Mouse (Mus musculus): ENCODE measurements at regions not wholly inside any gene's neighbourhood (a gene's known extent, or its start where the extent isn't known, plus 50 kb on each side); places are given as distances from the start of the nearest gene placed in this dataset.

- 74% methylated on average over 1 of the region's 1 CpGs for WGBS
- Histone ChIP-seq H3K4me3 (ENCODE audit: low read length) (no peak overlapping the region), H3K27me3 (ENCODE audit: insufficient read depth, low read length) (no peaks in the 10 kb centered on the region), H3K9me3 (ENCODE audit: low read length) (no peaks in the 10 kb centered on the region), H3K4me1 (ENCODE audit: insufficient read depth, low read length) (no peaks in the 10 kb centered on the region), H3K4me2 (ENCODE audit: low read depth, low read length) (no peak overlapping the region), H3K36me3 (ENCODE audit: insufficient read depth, low read length) (no peaks in the 10 kb centered on the region), H3K9ac (replicated peaks; ENCODE audit: low read length) (no peak overlapping the region), H3K27ac (no peak overlapping the region)
- DNase-seq (ENCODE audit: low spot score) (no peak), ATAC-seq (no peak)
- no peak for TF ChIP-seq CTCF (IDR thresholded peaks at IDR 0.05; ENCODE audit: low read depth)
Measured at GRCm38 (mm10) chr4:69898831-69899230, 511.4 kb downstream of the Cdk5rap2 start.

GRCm38 (mm10) chr4:69896111-69896510 is 514.1 kb downstream of the Cdk5rap2 start:
- Histone ChIP-seq H3K4me1 (ENCODE audit: insufficient read depth, low read length) (no peaks in the 10 kb centered on the region), H3K9me3 (ENCODE audit: low read length) (no peaks in the 10 kb centered on the region), H3K27me3 (ENCODE audit: insufficient read depth, low read length) (no peaks in the 10 kb centered on the region), H3K4me2 (ENCODE audit: low read depth, low read length) (no peak overlapping the region), H3K4me3 (ENCODE audit: low read length) (no peak overlapping the region), H3K27ac (no peak overlapping the region), H3K36me3 (ENCODE audit: insufficient read depth, low read length) (no peaks in the 10 kb centered on the region), H3K9ac (replicated peaks; ENCODE audit: low read length) (no peak overlapping the region)
- WGBS = 75% methylated on average over 1 of the region's 1 CpGs
- ATAC-seq (no peak), DNase-seq (ENCODE audit: low spot score) (no peak)
- no peak for TF ChIP-seq CTCF (IDR thresholded peaks at IDR 0.05; ENCODE audit: low read depth)

- no peak overlapping the region for H3K4me2 ChIP-seq (ENCODE audit: low read depth, low read length)
- H3K36me3 ChIP-seq (ENCODE audit: insufficient read depth, low read length) = no peaks in the 10 kb centered on the region
- TF ChIP-seq CTCF (IDR thresholded peaks at IDR 0.05; ENCODE audit: low read depth) = no peak
- H3K9me3 ChIP-seq (ENCODE audit: low read length) = no peaks in the 10 kb centered on the region
- no peaks in the 10 kb centered on the region for H3K27me3 ChIP-seq (ENCODE audit: insufficient read depth, low read length)
- H3K4me1 ChIP-seq (ENCODE audit: insufficient read depth, low read length) = no peaks in the 10 kb centered on the region
- ATAC-seq = no peak
- no peak overlapping the region for H3K4me3 ChIP-seq (ENCODE audit: low read length)
- DNase-seq (ENCODE audit: low spot score) = no peak
- H3K9ac ChIP-seq (replicated peaks; ENCODE audit: low read length) = no peak overlapping the region
- H3K27ac ChIP-seq = no peak overlapping the region
Measured at GRCm38 (mm10) chr4:69892829-69893175, 517.4 kb downstream of the Cdk5rap2 start.

GRCm38 (mm10) chr4:69891898-69892828 is 518.1 kb downstream of the Cdk5rap2 start:
- TF ChIP-seq CTCF (IDR thresholded peaks at IDR 0.05; ENCODE audit: low read depth) = no peak
- H3K4me3 ChIP-seq (ENCODE audit: low read length) = no peak overlapping the region
- no peak overlapping the region for H3K9ac ChIP-seq (replicated peaks; ENCODE audit: low read length)
- H3K36me3 ChIP-seq (ENCODE audit: insufficient read depth, low read length) = no peaks in the 10 kb centered on the region
- ATAC-seq (no peak), DNase-seq (ENCODE audit: low spot score) (no peak)
- no peak overlapping the region for H3K4me2 ChIP-seq (ENCODE audit: low read depth, low read length)
- no peaks in the 10 kb centered on the region for H3K9me3 ChIP-seq (ENCODE audit: low read length)
- WGBS = 41% methylated on average over 8 of the region's 8 CpGs
- H3K27me3 ChIP-seq (ENCODE audit: insufficient read depth, low read length) = no peaks in the 10 kb centered on the region
- no peaks in the 10 kb centered on the region for H3K4me1 ChIP-seq (ENCODE audit: insufficient read depth, low read length)
- no peak overlapping the region for H3K27ac ChIP-seq

- 85% methylated on average over 2 of the region's 2 CpGs for WGBS
- Histone ChIP-seq H3K27me3 (ENCODE audit: insufficient read depth, low read length) (no peaks in the 10 kb centered on the region), H3K9ac (replicated peaks; ENCODE audit: low read length) (no peak overlapping the region), H3K4me3 (ENCODE audit: low read length) (no peak overlapping the region), H3K4me2 (ENCODE audit: low read depth, low read length) (no peak overlapping the region), H3K36me3 (ENCODE audit: insufficient read depth, low read length) (no peaks in the 10 kb centered on the region), H3K9me3 (ENCODE audit: low read length) (no peaks in the 10 kb centered on the region), H3K4me1 (ENCODE audit: insufficient read depth, low read length) (no peaks in the 10 kb centered on the region), H3K27ac (no peak overlapping the region)
- DNase-seq (ENCODE audit: low spot score) = no peak
- ATAC-seq = no peak
- no peak for TF ChIP-seq CTCF (IDR thresholded peaks at IDR 0.05; ENCODE audit: low read depth)
Measured at GRCm38 (mm10) chr4:69890655-69891054, 519.6 kb downstream of the Cdk5rap2 start.

GRCm38 (mm10) chr4:69889931-69890634 is 520.2 kb downstream of the Cdk5rap2 start:
- Histone ChIP-seq H3K9ac (replicated peaks; ENCODE audit: low read length) (no peak overlapping the region), H3K4me2 (ENCODE audit: low read depth, low read length) (no peak overlapping the region), H3K27ac (no peak overlapping the region), H3K4me3 (ENCODE audit: low read length) (no peak overlapping the region), H3K27me3 (ENCODE audit: insufficient read depth, low read length) (no peaks in the 10 kb centered on the region), H3K9me3 (ENCODE audit: low read length) (no peaks in the 10 kb centered on the region), H3K36me3 (ENCODE audit: insufficient read depth, low read length) (no peaks in the 10 kb centered on the region), H3K4me1 (ENCODE audit: insufficient read depth, low read length) (no peaks in the 10 kb centered on the region)
- WGBS = 31% methylated on average over 5 of the region's 5 CpGs
- TF ChIP-seq CTCF (IDR thresholded peaks at IDR 0.05; ENCODE audit: low read depth) = no peak
- ATAC-seq (no peak), DNase-seq (ENCODE audit: low spot score) (peak; percentile 8)

- H3K4me3 ChIP-seq (ENCODE audit: low read length) = no peak overlapping the region
- 49% methylated on average over 2 of the region's 2 CpGs for WGBS
- H3K9me3 ChIP-seq (ENCODE audit: low read length) = no peaks in the 10 kb centered on the region
- H3K36me3 ChIP-seq (ENCODE audit: insufficient read depth, low read length) = no peaks in the 10 kb centered on the region
- H3K4me2 ChIP-seq (ENCODE audit: low read depth, low read length) = no peak overlapping the region
- ATAC-seq (no peak), DNase-seq (ENCODE audit: low spot score) (peak; percentile 7)
- H3K27me3 ChIP-seq (ENCODE audit: insufficient read depth, low read length) = no peaks in the 10 kb centered on the region
- H3K9ac ChIP-seq (replicated peaks; ENCODE audit: low read length) = no peak overlapping the region
- H3K4me1 ChIP-seq (ENCODE audit: insufficient read depth, low read length) = no peaks in the 10 kb centered on the region
- TF ChIP-seq CTCF (IDR thresholded peaks at IDR 0.05; ENCODE audit: low read depth) = no peak
- no peak overlapping the region for H3K27ac ChIP-seq
Measured at GRCm38 (mm10) chr4:69876734-69877133, 533.5 kb downstream of the Cdk5rap2 start.

All from hindbrain, postnatal 0 days (tissue).